Mouse (Mus musculus): ENCODE results near the gene Aldh2. TPM values are rescaled to one million over a fixed set of nuclear protein-coding genes. Genes with fewer than 3 reads are reported as not detected.

The Aldh2 gene
- polyA plus RNA-seq (2017; shearing (Covaris generic)), result 7.1 TPM

DNA sequence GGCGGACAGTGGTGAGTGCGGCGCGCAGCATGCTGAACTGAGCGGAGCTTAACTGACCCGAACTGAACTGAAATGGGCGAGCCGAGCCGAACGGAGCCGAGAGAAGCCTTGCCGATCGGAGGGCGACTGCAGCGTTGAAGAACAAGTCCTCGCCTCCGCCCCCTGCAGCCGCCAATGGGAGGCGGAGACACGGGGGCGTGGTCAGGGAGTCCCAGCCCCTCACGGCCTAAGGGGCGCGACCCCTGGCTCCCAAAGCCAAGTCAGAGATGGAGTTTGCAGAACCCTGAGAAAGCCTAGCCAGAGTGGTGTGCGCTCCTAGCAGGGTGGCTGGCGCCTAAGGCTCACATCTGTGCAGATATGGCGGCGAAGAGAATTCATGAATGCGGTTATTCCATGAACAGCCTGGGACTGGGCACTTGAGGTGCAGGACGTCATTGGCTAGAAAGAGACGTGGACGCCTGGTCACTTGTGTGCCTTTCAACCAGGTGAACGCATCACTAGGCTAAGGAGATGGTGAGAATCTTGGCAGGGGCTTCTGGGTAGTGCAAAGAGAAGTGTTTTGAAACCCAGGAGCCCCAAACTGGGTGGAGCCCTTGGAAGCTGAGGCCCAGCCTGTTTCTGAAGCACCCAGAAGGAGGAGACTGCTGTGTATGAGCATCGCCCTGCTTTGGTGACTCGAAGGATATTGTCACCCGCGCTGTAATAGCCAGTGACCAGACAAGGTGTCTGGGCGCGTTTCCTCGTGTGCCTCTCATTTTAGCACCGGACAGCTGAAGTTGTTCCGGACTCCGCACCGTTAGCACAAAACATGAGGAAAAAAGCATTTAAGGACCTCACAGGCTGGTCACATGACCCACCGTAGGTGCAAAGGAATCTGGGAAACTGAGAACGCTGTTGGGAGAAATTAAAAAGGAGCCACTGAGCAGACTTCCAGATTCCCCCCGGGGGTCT, at the start of gene Aldh2:
Gene Aldh2 (minus strand): TSS at position 374 of the 951 bp plus-strand sequence.

DNA sequence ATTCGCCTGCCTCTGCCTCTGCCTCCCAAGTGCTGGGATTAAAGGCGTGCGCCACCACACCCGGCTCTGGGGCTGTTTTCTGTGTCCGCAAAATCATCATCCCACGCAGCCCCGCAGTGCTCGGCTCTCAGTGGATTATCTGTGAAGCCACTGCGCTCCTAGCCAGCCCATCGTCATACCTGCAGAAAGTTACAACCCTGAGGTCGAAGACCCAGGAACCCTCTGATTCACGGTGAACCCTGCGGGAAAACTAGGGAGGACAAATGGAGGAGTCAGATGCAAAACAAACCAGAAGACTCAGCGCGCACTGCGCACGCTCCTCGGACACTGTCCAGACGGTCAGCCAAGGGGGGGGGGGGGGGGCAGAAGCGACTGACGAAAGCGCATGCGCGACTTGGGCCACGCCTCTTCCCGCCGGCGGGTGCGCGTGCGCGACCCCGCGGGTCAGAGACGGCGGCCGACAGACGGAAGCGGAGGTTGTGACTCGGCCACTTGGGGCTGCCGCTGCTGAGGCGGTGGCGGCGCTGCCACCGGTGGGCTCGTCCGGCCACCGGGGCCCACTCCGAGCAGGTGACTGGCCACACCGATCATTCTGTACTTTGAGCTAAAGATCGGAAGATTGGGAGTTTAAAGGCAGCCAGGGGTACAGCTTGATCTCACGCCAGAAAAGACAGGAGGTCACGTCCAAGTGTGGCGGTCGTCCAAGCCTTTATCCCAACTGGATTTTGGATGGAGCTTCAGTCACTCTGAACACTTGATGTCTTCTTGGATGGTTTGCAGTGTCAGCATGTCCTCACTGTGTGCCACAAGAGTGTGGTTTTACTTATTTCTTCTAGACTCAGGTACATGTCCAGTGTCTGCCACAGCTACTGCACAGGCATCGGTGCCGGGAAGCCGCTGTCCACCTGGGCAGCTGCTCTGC, 25.2 kb upstream of the Aldh2 start, which contains the start of gene Acad12:
Gene Acad12 (minus strand): TSS at position 347 of the 922 bp plus-strand sequence.

DNA sequence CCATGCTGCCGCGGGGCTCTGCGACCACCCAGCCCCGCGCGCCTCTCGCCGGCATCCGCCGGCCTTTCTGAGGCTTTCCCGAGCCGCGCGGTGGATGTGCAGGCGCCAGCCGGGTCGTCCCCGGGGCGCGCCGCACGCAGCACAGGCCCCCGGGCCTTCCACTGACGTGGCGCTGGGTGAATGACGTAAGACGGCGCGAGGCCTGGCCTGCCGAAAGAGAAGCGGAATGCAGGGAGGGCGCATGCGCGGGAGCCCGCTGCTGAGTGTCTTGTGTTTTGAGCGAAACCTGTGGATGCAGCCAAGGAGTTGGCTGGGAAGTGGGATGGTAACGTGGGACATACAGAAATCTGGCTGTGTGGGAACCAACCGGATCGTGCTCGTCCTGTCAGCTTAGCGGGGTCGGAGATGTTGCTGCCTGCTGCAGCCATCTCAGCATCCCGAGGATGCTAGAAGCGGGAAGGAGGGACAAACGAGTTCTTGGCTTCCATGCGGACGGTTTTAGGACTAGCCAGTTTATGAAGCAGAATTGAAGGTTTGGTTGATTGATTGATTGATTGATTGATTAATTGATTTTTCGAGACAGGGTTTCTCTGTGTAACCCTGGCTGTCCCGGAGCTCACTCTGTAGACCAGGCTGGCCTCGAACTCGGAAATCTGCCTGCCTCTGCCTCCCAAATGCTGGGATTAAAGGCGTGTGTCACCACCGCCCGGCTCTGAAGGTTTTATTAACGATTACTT, 47.7 kb downstream of the Aldh2 start, which contains the start of gene Mapkapk5:
Gene Mapkapk5 (minus strand): TSS at position 113 of the 737 bp plus-strand sequence.

DNA sequence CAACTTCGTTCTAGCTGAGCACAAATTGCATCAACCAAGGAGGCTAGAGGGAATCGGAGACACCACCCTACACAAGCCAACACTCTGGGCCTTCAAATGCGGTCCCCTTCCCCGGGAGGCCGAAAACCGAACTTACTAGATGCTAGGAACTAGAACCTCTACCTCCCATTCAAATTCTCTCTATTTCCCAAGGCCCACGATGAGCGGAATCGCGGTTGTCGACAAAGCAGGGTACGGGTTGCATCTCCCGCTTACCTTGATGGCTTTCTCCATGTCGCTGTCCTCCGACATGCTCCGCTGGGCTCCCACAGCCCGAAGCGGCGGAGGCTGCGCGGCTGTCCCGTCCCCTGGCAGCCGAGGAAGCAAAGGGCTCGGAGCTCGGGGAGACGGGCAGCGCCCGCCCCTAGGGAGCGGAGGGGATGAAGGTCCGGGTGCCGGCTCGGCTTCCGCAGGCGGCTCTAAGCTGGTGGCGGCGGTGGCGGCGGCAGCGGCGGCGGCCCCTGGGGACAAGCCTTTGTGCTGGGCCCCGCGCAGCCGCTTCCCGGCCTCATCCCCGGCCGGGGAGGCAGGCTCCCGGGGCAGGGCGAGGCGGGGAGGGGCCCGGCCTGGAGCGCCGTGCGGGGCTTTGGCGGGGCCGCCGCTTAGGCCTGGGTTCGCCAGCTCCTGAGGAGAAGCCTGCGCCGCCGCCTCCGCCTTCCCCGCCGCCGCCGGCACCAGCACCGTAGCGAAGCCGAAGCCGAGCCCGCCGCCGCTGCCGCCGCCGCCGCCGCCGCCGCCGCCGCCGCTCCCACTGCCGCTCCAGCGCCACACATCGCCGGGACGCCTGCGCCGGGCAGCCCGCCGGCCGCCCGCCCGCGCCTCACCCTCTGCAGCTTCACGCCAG, 48.5 kb downstream of the Aldh2 start, which contains the start of the genes Adam1a and Gm42878:
Gene Adam1a (minus strand): TSS at position 573 of the 883 bp plus-strand sequence.
Gene Gm42878 (minus strand): TSS at position 573 of the 883 bp plus-strand sequence.

Other genes starting within 250 kb of the Aldh2 start
- 80.4 TPM for gene Trafd1, start 208.2 kb downstream of the Aldh2 start, polyA plus RNA-seq (2017; shearing (Covaris generic))
- gene Naa25, start 195.9 kb downstream of the Aldh2 start, polyA plus RNA-seq (2017; shearing (Covaris generic)), result 31.9 TPM
- 1.2 TPM for gene Tmem116, start 141.9 kb downstream of the Aldh2 start, polyA plus RNA-seq (2017; shearing (Covaris generic))
- 44.4 TPM for gene Erp29, start 141.3 kb downstream of the Aldh2 start, polyA plus RNA-seq (2017; shearing (Covaris generic))
- gene Adam1b, start 90.4 kb downstream of the Aldh2 start, polyA plus RNA-seq (2017; shearing (Covaris generic)), result not detected
- gene Adam1a, start 48.3 kb downstream of the Aldh2 start, polyA plus RNA-seq (2017; shearing (Covaris generic)), result 0.30 TPM
- gene Gm42878, start 48.3 kb downstream of the Aldh2 start, polyA plus RNA-seq (2017; shearing (Covaris generic)), result 0.35 TPM
- gene Mapkapk5, start 47.9 kb downstream of the Aldh2 start, polyA plus RNA-seq (2017; shearing (Covaris generic)), result 55.5 TPM
- 0.52 TPM for gene Acad12, start 25.1 kb upstream of the Aldh2 start, polyA plus RNA-seq (2017; shearing (Covaris generic))
- gene Acad10, start 66.7 kb upstream of the Aldh2 start, polyA plus RNA-seq (2017; shearing (Covaris generic)), result 9.5 TPM
- gene Brap, start 66.7 kb upstream of the Aldh2 start, polyA plus RNA-seq (2017; shearing (Covaris generic)), result 97.5 TPM
- 44.4 TPM for gene Atxn2, start 117.5 kb upstream of the Aldh2 start, polyA plus RNA-seq (2017; shearing (Covaris generic))
- 46.0 TPM for gene Sh2b3, start 243.8 kb upstream of the Aldh2 start, polyA plus RNA-seq (2017; shearing (Covaris generic))

Data from effector memory CD4-positive, alpha-beta T cell, adult 5 months (primary cell).